Mouse (Mus musculus) ES-E14 (cell line): ENCODE measurements around the gene Uaca. TPM values are rescaled to one million over a fixed set of nuclear protein-coding genes. Genes with fewer than 3 reads are reported as not detected.

Experiments used
- DNase-seq: peaks from one replicate; pipeline ENCODE4 v3.0.0-alpha.2; 2013; ENCODE audit warnings: low read depth, low spot score
- H3K27ac ChIP-seq: 2 replicates; pipeline ENCODE4 v1.5.1; 2012; ENCODE audit warnings: low read depth, mild to moderate bottlenecking, low read length, moderate library complexity, mixed read lengths; ENCODE audit not compliant: poor library complexity, insufficient read depth, severe bottlenecking
- H3K36me3 ChIP-seq: 2 replicates; pipeline ENCODE4 v1.6.1; 2012; ENCODE audit warnings: mild to moderate bottlenecking, low read length, moderate library complexity, mixed read lengths; ENCODE audit not compliant: control insufficient read depth, poor library complexity, insufficient read depth, severe bottlenecking
- H3K4me1 ChIP-seq, 2 experiments: fragments of 150-350 bp in 1 of 2; sonication (generic) in 1 of 2; 2 replicates each; pipeline ENCODE4 v1.6.1; 2012; ENCODE audit warnings: low read length in 2 of 2, mild to moderate bottlenecking in 1 of 2, mixed read lengths in 1 of 2; ENCODE audit not compliant: control insufficient read depth in 2 of 2, insufficient read depth in 2 of 2, poor library complexity in 1 of 2
- H3K4me3 ChIP-seq, 2 experiments: fragments of 150-350 bp in 1 of 2; sonication (generic) in 1 of 2; 2 replicates each; pipeline ENCODE4 v1.5.1; 2012; ENCODE audit warnings: low read length in 2 of 2, low read depth in 1 of 2, mild to moderate bottlenecking in 1 of 2, mixed read lengths in 1 of 2; ENCODE audit not compliant: insufficient read depth in 1 of 2, poor library complexity in 1 of 2, severe bottlenecking in 1 of 2
- H3K9ac ChIP-seq: 2 replicates; pipeline ENCODE4 v1.6.1; 2012; ENCODE audit warnings: low read depth, mild to moderate bottlenecking, low read length, mixed read lengths; ENCODE audit not compliant: poor library complexity, insufficient read depth, severe bottlenecking
- H3K9me3 ChIP-seq: fragments of 150-350 bp; sonication (generic); 2 replicates; pipeline ENCODE4 v1.6.1; 2012; ENCODE audit warnings: low read depth, mild to moderate bottlenecking, low read length; ENCODE audit not compliant: control insufficient read depth, insufficient read depth
- CHD2 ChIP-seq: IDR thresholded peaks from 2 replicates; pipeline ENCODE4 v1.6.1; 2014; ENCODE audit warnings: mild to moderate bottlenecking, low read depth, low read length, inconsistent platforms
- HCFC1 ChIP-seq: IDR thresholded peaks from 2 replicates; pipeline ENCODE4 v1.6.1; 2012; ENCODE audit warnings: low read length, inconsistent platforms, borderline replicate concordance; ENCODE audit not compliant: insufficient read depth
- MAFK ChIP-seq: IDR thresholded peaks from 2 replicates; pipeline ENCODE4 v1.6.1; 2014; ENCODE audit warnings: mild to moderate bottlenecking, low read depth, low read length, inconsistent platforms; ENCODE audit not compliant: insufficient read depth
- ZC3H11A ChIP-seq: IDR thresholded peaks from 2 replicates; pipeline ENCODE4 v1.6.1; 2012; ENCODE audit warnings: low read depth, mild to moderate bottlenecking, inconsistent platforms, low read length, borderline replicate concordance
- ZNF384 ChIP-seq: IDR thresholded peaks from 2 replicates; pipeline ENCODE4 v1.6.1; 2012; ENCODE audit warnings: low read depth, low read length, inconsistent platforms
- in situ Hi-C, 2 experiments: fragments of 600-800 bp; cut with MboI; formaldehyde crosslinking; loops; one replicate each; pipeline ENCODE4 v1.15.1; 2025; ENCODE audit warnings: low sequenced_read_pairs in 2 of 2, inconsistent platforms in 1 of 2; ENCODE audit not compliant: unreplicated experiment in 2 of 2
- total RNA-seq: library from RNA; depleted of rRNA; stranded (reverse); fragments of 300-350 nt; gene quantifications from 2 replicates; pipeline ENCODE4 v1.2.3, GENCODE M21; 2012

The Uaca gene
- total RNA-seq, 1 experiment: 22.1 TPM

- TF ChIP-seq CHD2: no peak
- in situ Hi-C loops: no loop called here
Measured at GRCm38 (mm10) chr9:60857833-60858232, 63.5 kb downstream of the Uaca start.

DNA sequence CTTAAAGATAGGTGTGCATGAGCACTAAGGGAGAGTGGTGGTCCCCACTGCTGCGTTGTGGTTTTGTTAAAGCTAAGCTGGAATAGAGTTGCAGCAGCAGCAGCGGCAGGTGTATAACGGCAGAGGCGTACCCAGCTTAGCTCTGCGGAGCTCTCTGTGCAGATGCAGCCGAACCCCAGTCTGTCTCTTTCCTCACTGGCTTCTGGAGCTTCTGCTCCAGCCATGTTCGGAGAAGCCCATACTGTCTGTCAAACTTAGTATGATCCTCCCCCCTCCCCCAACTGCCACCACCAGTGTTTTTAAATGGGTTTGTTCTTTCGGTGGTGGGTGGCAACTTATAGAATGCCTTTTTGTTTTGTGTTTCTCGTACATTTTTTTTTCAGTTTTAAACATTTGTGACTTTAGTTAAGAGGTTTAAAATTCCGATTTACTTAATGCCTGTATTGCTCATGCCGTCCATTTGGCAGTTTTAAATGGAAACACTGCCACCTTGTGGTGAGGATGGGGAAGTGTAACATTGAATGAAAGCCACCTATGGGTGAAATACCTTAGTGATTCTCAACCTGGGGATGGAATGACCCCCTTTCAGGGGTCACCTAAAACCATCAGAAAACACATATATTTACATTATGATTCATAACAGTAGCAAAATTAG is 64.1 kb downstream of the Uaca start:
- no peaks in the 10 kb centered on the region for H3K9me3 ChIP-seq
- peak; percentile 45 for DNase-seq
- peak overlapping the region in 1 of 2 experiments; percentile 2; a peak in 1 of 4 replicates for H3K4me3 ChIP-seq
- peaks cover 8% of the 10 kb centered on the region; the same call in 1 of the 2 replicates for H3K36me3 ChIP-seq
- H3K4me1 ChIP-seq: 0 out of 4 replicates have a peak, but pooled peaks cover 0 to 2% of the 10 kb centered on the region in 2 experiments
- H3K27ac ChIP-seq: no peak overlapping the region
- TF ChIP-seq ZNF384: no peak
- no peak for TF ChIP-seq CHD2
- no peak for TF ChIP-seq ZC3H11A
- no peak for TF ChIP-seq MAFK
- no peak overlapping the region for H3K9ac ChIP-seq
- in situ Hi-C loops: no loop called here

More at GRCm38 (mm10) chr9:60857833-60858232, 63.5 kb downstream of the Uaca start:
- Histone ChIP-seq H3K27ac (no peak overlapping the region), H3K4me3 (no peak overlapping the region), H3K4me1 (0 out of 4 replicates have a peak, but pooled peaks cover 0 to 2% of the 10 kb centered on the region in 2 experiments), H3K9ac (no peak overlapping the region), H3K9me3 (no peaks in the 10 kb centered on the region), H3K36me3 (peaks cover 8% of the 10 kb centered on the region; the same call in 1 of the 2 replicates)
- peak; percentile 29 for DNase-seq

DNA sequence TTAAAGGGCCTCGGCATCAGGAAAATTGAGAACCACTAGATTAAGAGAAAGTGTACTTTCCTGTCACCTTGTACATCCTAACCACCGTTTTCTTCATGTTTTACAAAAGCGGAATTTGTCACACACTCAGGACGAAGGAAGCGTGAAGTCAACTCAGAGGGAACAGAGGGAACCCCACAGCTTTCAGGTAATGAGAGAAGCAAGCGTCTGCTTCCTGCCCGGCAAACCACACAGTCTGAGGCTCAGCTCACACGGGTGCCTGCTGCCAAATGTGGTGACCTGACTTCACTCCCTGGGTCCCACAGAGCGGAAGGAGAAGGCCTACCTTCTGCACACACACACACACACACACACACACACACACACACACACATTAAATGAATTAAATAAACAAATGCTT is 64.7 kb downstream of the Uaca start:
- Histone ChIP-seq H3K4me3 (no peak overlapping the region), H3K9me3 (no peaks in the 10 kb centered on the region), H3K36me3 (peaks cover 8% of the 10 kb centered on the region; the same call in 1 of the 2 replicates), H3K27ac (no peak overlapping the region), H3K9ac (no peak overlapping the region), H3K4me1 (0 out of 4 replicates have a peak, but pooled peaks cover 0 to 2% of the 10 kb centered on the region in 2 experiments)
- TF ChIP-seq ZNF384: no peak
- TF ChIP-seq ZC3H11A: no peak
- TF ChIP-seq HCFC1: no peak
- TF ChIP-seq MAFK: no peak
- no peak for TF ChIP-seq CHD2
- no peak for DNase-seq
- in situ Hi-C loops: no loop called here

GRCm38 (mm10) chr9:60861030-60861429 is 66.7 kb downstream of the Uaca start:
- H3K27ac ChIP-seq: no peak overlapping the region
- H3K4me3 ChIP-seq: no peak overlapping the region
- no peak overlapping the region for H3K9ac ChIP-seq
- in situ Hi-C loops: no loop called here
- TF ChIP-seq CHD2: no peak
- no peak for TF ChIP-seq ZNF384
- no peak for TF ChIP-seq HCFC1
- TF ChIP-seq MAFK: no peak
- TF ChIP-seq ZC3H11A: no peak
- H3K36me3 ChIP-seq: peaks cover 5% of the 10 kb centered on the region; the same call in 1 of the 2 replicates
- H3K4me1 ChIP-seq: peaks cover 0 to 7% of the 10 kb centered on the region in 2 experiments; a peak in 1 of 4 replicates
- H3K9me3 ChIP-seq: no peaks in the 10 kb centered on the region
- DNase-seq: no peak

DNA sequence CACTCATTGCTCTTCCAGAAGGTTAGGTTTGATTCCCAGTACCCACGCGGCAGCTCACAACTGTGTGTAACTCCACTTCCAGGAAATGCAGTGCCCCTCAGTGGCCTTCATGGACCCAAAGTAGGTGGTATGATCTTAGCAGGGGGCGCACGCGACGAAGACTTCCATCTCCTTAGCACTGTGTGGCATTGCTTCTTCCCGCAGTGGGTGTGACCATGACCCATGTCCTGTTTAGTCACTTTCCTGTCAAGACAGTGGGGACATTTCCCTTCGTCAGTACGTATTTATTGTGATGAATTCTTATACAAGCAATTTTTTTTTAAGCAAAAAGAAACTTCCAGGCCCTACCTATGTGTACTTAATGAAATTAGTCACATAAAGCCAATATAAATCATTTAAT is 70.3 kb downstream of the Uaca start:
- peaks cover 5 to 6% of the 10 kb centered on the region in 2 experiments; a peak in 3 of 4 replicates for H3K4me1 ChIP-seq
- peaks cover 3% of the 10 kb centered on the region; the same call in 1 of the 2 replicates for H3K36me3 ChIP-seq
- TF ChIP-seq ZNF384: no peak
- no peak for TF ChIP-seq ZC3H11A
- no peak for TF ChIP-seq CHD2
- TF ChIP-seq HCFC1: no peak
- TF ChIP-seq MAFK: no peak
- H3K9ac ChIP-seq: no peak overlapping the region
- H3K9me3 ChIP-seq: no peaks in the 10 kb centered on the region
- H3K4me3 ChIP-seq: no peak overlapping the region
- no peak for DNase-seq
- in situ Hi-C loops: no loop called here
- no peak overlapping the region for H3K27ac ChIP-seq
